Mouse (Mus musculus): Measurements from ENCODE around the gene Il15ra. TPM values are rescaled to one million over a fixed set of nuclear protein-coding genes. Genes with fewer than 3 reads are reported as not detected.

Il15ra gene
- polyA plus RNA-seq, 1 experiment from 2014 or later = 1.4 TPM

GRCm38 (mm10) chr2:11712483-11712990 is 7.4 kb downstream of the Il15ra start:
- WGBS = 88% methylated on average over 6 of the region's 6 CpGs
- Histone ChIP-seq H3K27me3 (peaks cover 1% of the 10 kb centered on the region; the same call in 1 of the 2 replicates), H3K9me3 (no peaks in the 10 kb centered on the region), H3K9ac (no peak overlapping the region), H3K36me3 (no peaks in the 10 kb centered on the region), H3K27ac (replicated peaks) (no peak overlapping the region), H3K4me2 (no peak overlapping the region), H3K4me3 (no peak overlapping the region), H3K4me1 (replicated peaks) (no peaks in the 10 kb centered on the region)
- ATAC-seq (ENCODE audit: low FRiP score, low read depth) = no peak

GRCm38 (mm10) chr2:11713021-11713420 is 7.9 kb downstream of the Il15ra start:
- Histone ChIP-seq H3K27me3 (no peaks in the 10 kb centered on the region), H3K9ac (no peak overlapping the region), H3K27ac (replicated peaks) (no peak overlapping the region), H3K36me3 (no peaks in the 10 kb centered on the region), H3K4me1 (replicated peaks) (no peaks in the 10 kb centered on the region), H3K4me3 (no peak overlapping the region), H3K9me3 (no peaks in the 10 kb centered on the region), H3K4me2 (no peak overlapping the region)
- 70% methylated on average over 3 of the region's 3 CpGs for WGBS
- no peak for ATAC-seq (ENCODE audit: low FRiP score, low read depth)

- Histone ChIP-seq H3K4me2 (no peak overlapping the region), H3K27me3 (no peaks in the 10 kb centered on the region), H3K4me3 (no peak overlapping the region), H3K4me1 (replicated peaks) (no peaks in the 10 kb centered on the region), H3K9me3 (no peaks in the 10 kb centered on the region), H3K9ac (no peak overlapping the region), H3K36me3 (no peaks in the 10 kb centered on the region), H3K27ac (replicated peaks) (no peak overlapping the region)
- no peak for ATAC-seq (ENCODE audit: low FRiP score, low read depth)
- 87% methylated on average over 4 of the region's 4 CpGs for WGBS
Measured at GRCm38 (mm10) chr2:11714535-11714934, 9.4 kb downstream of the Il15ra start.

- Histone ChIP-seq H3K27me3 (no peaks in the 10 kb centered on the region), H3K36me3 (no peaks in the 10 kb centered on the region), H3K9ac (no peak overlapping the region), H3K4me2 (no peak overlapping the region), H3K4me3 (no peak overlapping the region), H3K27ac (replicated peaks) (no peak overlapping the region), H3K4me1 (replicated peaks) (no peaks in the 10 kb centered on the region), H3K9me3 (no peaks in the 10 kb centered on the region)
- 92% methylated on average over 2 of the region's 2 CpGs for WGBS
- ATAC-seq (ENCODE audit: low FRiP score, low read depth) = no peak
Measured at GRCm38 (mm10) chr2:11718573-11718972, 13.5 kb downstream of the Il15ra start.

- Histone ChIP-seq H3K4me2 (no peak overlapping the region), H3K4me3 (no peak overlapping the region), H3K36me3 (no peaks in the 10 kb centered on the region), H3K9me3 (no peaks in the 10 kb centered on the region), H3K27ac (replicated peaks) (no peak overlapping the region), H3K4me1 (replicated peaks) (no peaks in the 10 kb centered on the region), H3K9ac (no peak overlapping the region), H3K27me3 (no peaks in the 10 kb centered on the region)
- ATAC-seq (ENCODE audit: low FRiP score, low read depth) = no peak
- 90% methylated on average over 9 of the region's 9 CpGs for WGBS
Measured at GRCm38 (mm10) chr2:11722564-11722963, 17.5 kb downstream of the Il15ra start.

GRCm38 (mm10) chr2:11727574-11727973 is 22.5 kb downstream of the Il15ra start:
- Histone ChIP-seq H3K4me3 (no peak overlapping the region), H3K4me2 (no peak overlapping the region), H3K36me3 (no peaks in the 10 kb centered on the region), H3K9me3 (no peaks in the 10 kb centered on the region), H3K4me1 (replicated peaks) (no peaks in the 10 kb centered on the region), H3K27me3 (no peaks in the 10 kb centered on the region), H3K27ac (replicated peaks) (no peak overlapping the region), H3K9ac (no peak overlapping the region)
- no peak for ATAC-seq (ENCODE audit: low FRiP score, low read depth)
- 95% methylated on average over 5 of the region's 5 CpGs for WGBS

- 61% methylated on average over 3 of the region's 3 CpGs for WGBS
- no peak for ATAC-seq (ENCODE audit: low FRiP score, low read depth)
Measured at GRCm38 (mm10) chr2:11729091-11729490, 24.0 kb downstream of the Il15ra start.

GRCm38 (mm10) chr2:11732978-11733377 is 27.9 kb downstream of the Il15ra start:
- WGBS = 63% methylated on average over 5 of the region's 5 CpGs
- Histone ChIP-seq H3K9ac (no peak overlapping the region), H3K9me3 (no peaks in the 10 kb centered on the region), H3K4me2 (no peak overlapping the region), H3K4me1 (replicated peaks) (no peaks in the 10 kb centered on the region), H3K27me3 (no peaks in the 10 kb centered on the region), H3K27ac (replicated peaks) (no peak overlapping the region), H3K36me3 (0 out of 2 replicates have a peak, but pooled peaks cover 3% of the 10 kb centered on the region), H3K4me3 (no peak overlapping the region)
- ATAC-seq (ENCODE audit: low FRiP score, low read depth) = peak; percentile 38; the same call in 1 of the 2 replicates

More at GRCm38 (mm10) chr2:11729091-11729490, 24.0 kb downstream of the Il15ra start:
- Histone ChIP-seq H3K4me1 (replicated peaks) (no peaks in the 10 kb centered on the region), H3K9me3 (no peaks in the 10 kb centered on the region), H3K4me3 (no peak overlapping the region), H3K27me3 (no peaks in the 10 kb centered on the region), H3K4me2 (no peak overlapping the region), H3K36me3 (no peaks in the 10 kb centered on the region), H3K9ac (no peak overlapping the region), H3K27ac (replicated peaks) (no peak overlapping the region)

- H3K4me1 ChIP-seq (replicated peaks) = no peaks in the 10 kb centered on the region
- H3K36me3 ChIP-seq = peaks cover 14% of the 10 kb centered on the region
- H3K4me3 ChIP-seq = no peak overlapping the region
- 85% methylated on average over 6 of the region's 6 CpGs for WGBS
- ATAC-seq (ENCODE audit: low FRiP score, low read depth) = no peak
- no peak overlapping the region for H3K9ac ChIP-seq
- H3K9me3 ChIP-seq = no peaks in the 10 kb centered on the region
- H3K4me2 ChIP-seq = no peak overlapping the region
- H3K27ac ChIP-seq (replicated peaks) = no peak overlapping the region
- H3K27me3 ChIP-seq = no peaks in the 10 kb centered on the region
Measured at GRCm38 (mm10) chr2:11735853-11736252, 30.8 kb downstream of the Il15ra start.

GRCm38 (mm10) chr2:11738794-11739193 is 33.7 kb downstream of the Il15ra start:
- 90% methylated on average over 3 of the region's 3 CpGs for WGBS
- ATAC-seq (ENCODE audit: low FRiP score, low read depth) = peak; percentile 55; the same call in 1 of the 2 replicates
- Histone ChIP-seq H3K4me3 (no peak overlapping the region), H3K9ac (no peak overlapping the region), H3K27me3 (no peaks in the 10 kb centered on the region), H3K27ac (replicated peaks) (no peak overlapping the region), H3K36me3 (peaks cover 42% of the 10 kb centered on the region), H3K9me3 (no peaks in the 10 kb centered on the region), H3K4me2 (no peak overlapping the region), H3K4me1 (replicated peaks) (no peaks in the 10 kb centered on the region)

GRCm38 (mm10) chr2:11739516-11740051 is 34.5 kb downstream of the Il15ra start:
- Histone ChIP-seq H3K4me1 (replicated peaks) (no peaks in the 10 kb centered on the region), H3K36me3 (peaks cover 46% of the 10 kb centered on the region), H3K9ac (no peak overlapping the region), H3K9me3 (no peaks in the 10 kb centered on the region), H3K4me2 (no peak overlapping the region), H3K4me3 (no peak overlapping the region), H3K27ac (replicated peaks) (no peak overlapping the region), H3K27me3 (no peaks in the 10 kb centered on the region)
- ATAC-seq (ENCODE audit: low FRiP score, low read depth) = no peak
- WGBS = 99% methylated on average over 4 of the region's 4 CpGs

- H3K4me2 ChIP-seq = no peak overlapping the region
- H3K4me1 ChIP-seq (replicated peaks) = no peaks in the 10 kb centered on the region
- 98% methylated on average over 4 of the region's 4 CpGs for WGBS
- H3K27ac ChIP-seq (replicated peaks) = no peak overlapping the region
- peaks cover 94% of the 10 kb centered on the region for H3K36me3 ChIP-seq
- H3K9me3 ChIP-seq = no peaks in the 10 kb centered on the region
- no peak for ATAC-seq (ENCODE audit: low FRiP score, low read depth)
- no peak overlapping the region for H3K4me3 ChIP-seq
- H3K9ac ChIP-seq = no peak overlapping the region
- H3K27me3 ChIP-seq = no peaks in the 10 kb centered on the region
Measured at GRCm38 (mm10) chr2:11762541-11762940, 57.5 kb downstream of the Il15ra start.

GRCm38 (mm10) chr2:11765694-11766093 is 60.6 kb downstream of the Il15ra start:
- Histone ChIP-seq H3K9me3 (no peaks in the 10 kb centered on the region), H3K27me3 (no peaks in the 10 kb centered on the region), H3K36me3 (peaks cover 74% of the 10 kb centered on the region), H3K4me2 (no peak overlapping the region), H3K27ac (replicated peaks) (no peak overlapping the region), H3K4me1 (replicated peaks) (no peaks in the 10 kb centered on the region), H3K4me3 (no peak overlapping the region), H3K9ac (no peak overlapping the region)
- peak; percentile 59; the same call in 1 of the 2 replicates for ATAC-seq (ENCODE audit: low FRiP score, low read depth)
- WGBS = 67% methylated on average over 4 of the region's 4 CpGs

Measured in hindbrain, embryonic 15.5 days (tissue).